ENCODE assay signal across 8 mouse cellular contexts in the genomic region with DNA sequence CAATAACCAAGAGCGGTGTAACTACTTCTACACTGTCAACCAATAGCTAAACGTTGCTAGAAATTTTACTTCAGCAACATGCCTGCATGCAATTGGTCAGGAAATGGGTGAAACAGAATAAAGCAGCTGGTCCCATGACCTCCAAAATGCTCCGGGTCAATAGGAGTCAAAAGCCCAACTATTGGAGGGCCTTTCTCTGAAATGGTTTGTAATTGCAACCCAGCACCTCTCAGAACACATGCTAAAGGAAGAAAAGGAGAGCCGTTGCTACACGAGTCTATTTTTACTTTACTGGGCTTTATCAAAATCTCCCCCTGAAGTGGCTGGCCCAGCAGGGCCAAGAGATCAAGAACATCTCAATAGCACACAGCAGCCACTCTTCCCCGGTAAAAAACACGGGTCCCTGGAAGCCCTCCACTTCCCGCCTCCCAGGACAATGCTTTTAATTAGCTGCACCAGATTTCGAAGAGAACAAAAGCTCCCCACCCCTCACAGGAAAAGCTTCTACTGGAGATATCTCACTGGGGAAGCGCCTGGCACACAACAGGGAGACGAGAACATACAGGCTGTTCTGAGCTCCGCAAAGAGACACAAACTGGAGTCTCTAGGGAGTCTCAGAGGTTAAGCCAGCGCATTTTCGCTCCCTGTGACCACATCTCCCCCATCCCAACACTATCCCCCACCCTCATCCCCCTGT. TPM values are rescaled to one million over a fixed set of nuclear protein-coding genes. Genes with fewer than 3 reads are reported as not detected.
A peak's percentile ranks its signal among the peaks of the same experiment; 100 is the strongest.
DNase-seq lines count a peak whose midpoint lies in the region; ATAC-seq and TF ChIP-seq lines count a peak whose summit lies in the region.

No protein-coding gene starts in this region.

- ATAC-seq in heart, embryonic 12.5 days (ENCODE audit: insufficient number of reproducible peaks, low FRiP score) = peak; percentile 43; the same call in 1 of the 2 replicates
- ATAC-seq in kidney, embryonic 15.5 days (replicated peaks; ENCODE audit: low FRiP score) = no peak

- H3K4me3 ChIP-seq in heart, embryonic 12.5 days = no peak overlapping the region
- no peak overlapping the region for H3K4me3 ChIP-seq in kidney, embryonic 15.5 days (replicated peaks)
- no peak overlapping the region for H3K4me3 ChIP-seq in olfactory bulb, adult 2 months (ENCODE audit: insufficient read depth, low read depth, low read length)

- H3K9me3 ChIP-seq in heart, embryonic 12.5 days (replicated peaks) = no peaks in the 10 kb centered on the region
- H3K9me3 ChIP-seq in kidney, embryonic 15.5 days (replicated peaks) = no peaks in the 10 kb centered on the region

- peak; percentile 47 for DNase-seq in ES-CJ7 (ENCODE audit: low read depth, low spot score)
- DNase-seq in embryo, embryonic 11 days = peak; percentile 50
- DNase-seq in lung, adult 18-20 months = peak; percentile 53 to 74
- no peak for DNase-seq in thymus, postnatal 10 days (ENCODE audit: low spot score in 2 of 2)
- no peak for DNase-seq in cerebellum, adult 18-20 months

- no peak for TF ChIP-seq POLR2A in olfactory bulb, adult 2 months (IDR thresholded peaks at IDR 0.05; ENCODE audit: insufficient read depth, low read depth, low read length)

- peaks cover 57% of the 10 kb centered on the region for H3K4me1 ChIP-seq in heart, embryonic 12.5 days (replicated peaks)
- peaks cover 20% of the 10 kb centered on the region for H3K4me1 ChIP-seq in kidney, embryonic 15.5 days
- peaks cover 16% of the 10 kb centered on the region for H3K4me1 ChIP-seq in olfactory bulb, adult 2 months (ENCODE audit: control insufficient read depth, insufficient read depth, low read length)

- H3K4me2 ChIP-seq in heart, embryonic 12.5 days = peak overlapping the region; percentile 57
- H3K4me2 ChIP-seq in kidney, embryonic 15.5 days = peak overlapping the region; percentile 31

- peak overlapping the region; percentile 87 for H3K27ac ChIP-seq in heart, embryonic 12.5 days (ENCODE audit: poor library complexity, severe bottlenecking)
- peak overlapping the region; percentile 66 for H3K27ac ChIP-seq in kidney, embryonic 15.5 days
- H3K27ac ChIP-seq in olfactory bulb, adult 2 months (ENCODE audit: insufficient read depth, low read depth, low read length) = peak overlapping the region; percentile 29; the same call in 1 of the 2 replicates

- H3K36me3 ChIP-seq in heart, embryonic 12.5 days = no peaks in the 10 kb centered on the region
- no peaks in the 10 kb centered on the region for H3K36me3 ChIP-seq in kidney, embryonic 15.5 days

- 15% methylated on average over 14 of the region's 14 CpGs for WGBS in heart, embryonic 12.5 days
- 32% methylated on average over 14 of the region's 14 CpGs for WGBS in kidney, embryonic 15.5 days
- 33% methylated on average over 14 of the region's 14 CpGs for WGBS in olfactory bulb, adult 2 months

- no peak for TF ChIP-seq CTCF in olfactory bulb, adult 2 months (IDR thresholded peaks at IDR 0.05; ENCODE audit: insufficient read depth, low read depth, low read length)

- H3K9ac ChIP-seq in heart, embryonic 12.5 days = peak overlapping the region; percentile 6
- H3K9ac ChIP-seq in kidney, embryonic 15.5 days = no peak overlapping the region

- H3K27me3 ChIP-seq in heart, embryonic 12.5 days (replicated peaks) = no peaks in the 10 kb centered on the region
- H3K27me3 ChIP-seq in kidney, embryonic 15.5 days = no peaks in the 10 kb centered on the region

RNA-seq across cellular contexts. Expression of gene Cryzl2, which starts 15.2 kb away (rescaled TPM):
- polyA plus RNA-seq in heart, embryonic 12.5 days (2016; fragmentation: Nextera tagmentation; extraction: Ambion mirVana) = 28.4 and 29.7 TPM in 2 replicates
- 17.4 and 19.8 TPM in 2 replicates for polyA plus RNA-seq in kidney, embryonic 15.5 days (2015; fragmentation: Nextera tagmentation; extraction: Ambion mirVana)
- polyA plus RNA-seq in olfactory bulb, adult 2 months (2012; ENCODE audit: insufficient read depth, insufficient read length, low replicate concordance, missing spikeins) = not detected in 2 replicates

RNA-seq across cellular contexts. Expression of gene Rasal2, which starts 30.8 kb away (rescaled TPM):
- 20.4 and 21.9 TPM in 2 replicates for polyA plus RNA-seq in heart, embryonic 12.5 days (2016; fragmentation: Nextera tagmentation; extraction: Ambion mirVana)
- polyA plus RNA-seq in kidney, embryonic 15.5 days (2015; fragmentation: Nextera tagmentation; extraction: Ambion mirVana) = 8.0 and 8.1 TPM in 2 replicates
- not detected in 2 replicates for polyA plus RNA-seq in olfactory bulb, adult 2 months (2012; ENCODE audit: insufficient read depth, insufficient read length, low replicate concordance, missing spikeins)

Comparison
In these comparisons a context has a peak if more than half of its experiments do, and no peak if none do; other contexts are left out.
1. DNase-seq: peak in ES-CJ7 (single experiment), embryo, embryonic 11 days (single experiment) and lung, adult 18-20 months (2 of 2); none in thymus, postnatal 10 days (0 of 2) and cerebellum, adult 18-20 months (0 of 2).
2. H3K27ac ChIP-seq: peak in every context shown above with its lines; median percentile 87 in heart, embryonic 12.5 days; 66 in kidney, embryonic 15.5 days; 29 in olfactory bulb, adult 2 months.
3. RNA of gene Cryzl2, which starts 15.2 kb away (polyA plus RNA-seq): 28.4 to 29.7 TPM in heart, embryonic 12.5 days and 17.4 to 19.8 TPM in kidney, embryonic 15.5 days; not detected in olfactory bulb, adult 2 months; every median in the first group is over 10 times any median in the second.